Mouse (Mus musculus): ENCODE measurements around the gene P2rx7.

DNA sequence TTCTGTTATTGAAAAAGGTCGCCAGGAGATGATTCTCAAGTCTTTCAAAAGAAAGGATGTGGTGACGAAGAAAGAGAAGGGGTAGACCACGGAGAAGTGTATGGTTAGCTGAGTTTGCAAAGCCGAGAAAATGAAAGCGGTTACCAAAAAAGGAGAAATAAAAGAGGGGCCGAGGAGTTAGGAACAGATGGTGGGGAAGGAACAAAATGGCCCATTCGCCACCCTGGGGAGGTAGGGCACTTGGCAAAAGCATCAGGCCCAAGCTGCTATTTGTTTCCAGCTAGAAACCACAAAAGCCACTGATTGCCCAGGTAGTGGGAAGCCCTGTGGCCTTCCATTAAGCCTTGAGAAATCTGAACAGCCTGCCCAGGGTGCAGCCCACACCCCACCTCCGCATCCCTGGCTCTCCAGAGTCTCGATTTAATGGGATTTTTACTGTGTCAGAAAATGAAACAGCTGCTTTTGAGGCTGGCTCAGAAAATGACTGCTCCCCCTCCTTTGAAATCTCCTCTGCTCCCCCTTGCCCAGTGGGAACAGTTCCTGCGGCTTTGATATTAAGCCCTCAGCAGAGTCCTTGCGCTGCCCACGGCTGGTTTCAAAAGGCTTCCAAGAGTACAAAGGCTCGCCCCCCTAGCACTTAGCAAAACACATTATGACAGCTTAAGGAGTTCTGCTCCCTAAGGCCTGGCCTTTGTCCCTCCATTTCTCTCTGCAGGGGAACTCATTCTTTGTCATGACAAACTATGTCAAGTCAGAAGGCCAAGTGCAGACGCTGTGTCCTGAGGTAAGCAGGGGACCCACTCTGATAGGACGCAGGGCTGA is 9.9 kb downstream of the P2rx7 start:
- TF ChIP-seq ZNF384 (IDR thresholded peaks at IDR 0.05; ENCODE audit: low read depth, low read length) = no peak
- TF ChIP-seq CHD2 (IDR thresholded peaks at IDR 0.05; ENCODE audit: low read depth, low read length) = no peak
- TF ChIP-seq ZC3H11A (IDR thresholded peaks at IDR 0.05; ENCODE audit: borderline replicate concordance, low read depth, low read length) = no peak
- no peak for TF ChIP-seq HCFC1 (IDR thresholded peaks at IDR 0.05; ENCODE audit: borderline replicate concordance, insufficient read depth, low read length)
